Mouse (Mus musculus) frontal cortex, postnatal 36 days (tissue): Measurements from ENCODE around the gene Ssh2.

Experiments
- DNase-seq, 2 experiments: peaks; one replicate each; pipeline ENCODE4 v3.0.0; 2022; ENCODE audit warnings: low spot score in 2 of 2

The Ssh2 gene

DNA sequence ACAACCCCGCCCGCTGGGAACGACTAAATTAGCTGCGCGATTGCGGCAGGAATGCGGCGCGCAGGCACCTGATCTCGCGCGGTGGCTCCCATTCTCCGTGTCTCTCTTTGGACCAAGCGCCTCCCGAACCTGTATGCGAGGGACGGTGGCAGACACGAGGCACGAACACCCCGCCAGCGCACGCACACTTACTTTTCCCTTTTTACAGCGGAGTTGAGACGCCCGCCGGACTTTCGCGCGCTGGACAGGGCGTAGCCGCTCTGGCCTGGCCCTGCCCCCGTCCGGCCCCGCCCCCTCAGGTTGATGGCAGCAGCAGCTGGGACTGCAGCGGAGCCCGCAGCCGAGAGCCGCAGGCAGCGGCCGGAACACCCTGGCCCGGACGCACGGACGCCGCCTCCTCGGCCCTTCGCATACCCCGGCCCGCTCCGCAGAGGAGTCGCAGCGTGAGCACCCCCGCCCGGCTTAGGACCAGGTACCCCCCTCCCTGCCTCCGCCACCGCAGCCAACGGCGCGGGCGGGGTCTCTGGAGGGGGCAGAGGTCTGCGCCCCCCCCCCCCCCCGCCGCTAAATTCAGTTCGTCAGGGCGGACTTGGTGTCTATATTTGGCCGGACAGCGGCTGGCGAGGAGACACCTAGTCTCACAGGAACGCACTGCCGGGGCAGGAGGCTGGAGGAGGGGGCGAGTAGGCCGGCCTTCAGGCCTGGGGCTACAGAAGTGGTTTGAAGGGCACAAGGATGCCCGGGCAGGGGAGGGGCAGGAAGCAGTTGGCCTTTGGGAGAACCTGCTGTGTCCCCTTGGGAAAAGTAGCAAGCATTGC lies 246.4 kb downstream of the Ssh2 start, which contains the start of gene Coro6:
TSS of gene Coro6 (plus strand) at position 129 of the 818 bp plus-strand sequence.
- DNase-seq: peak in 1 of 2 experiments; percentile 51

- DNase-seq: no peak
These were observed 247.0 kb downstream of the Ssh2 start for GRCm38 (mm10) chr11:77463101-77463445.

- DNase-seq: no peak
These were observed 247.7 kb downstream of the Ssh2 start for GRCm38 (mm10) chr11:77463786-77464185.

DNA sequence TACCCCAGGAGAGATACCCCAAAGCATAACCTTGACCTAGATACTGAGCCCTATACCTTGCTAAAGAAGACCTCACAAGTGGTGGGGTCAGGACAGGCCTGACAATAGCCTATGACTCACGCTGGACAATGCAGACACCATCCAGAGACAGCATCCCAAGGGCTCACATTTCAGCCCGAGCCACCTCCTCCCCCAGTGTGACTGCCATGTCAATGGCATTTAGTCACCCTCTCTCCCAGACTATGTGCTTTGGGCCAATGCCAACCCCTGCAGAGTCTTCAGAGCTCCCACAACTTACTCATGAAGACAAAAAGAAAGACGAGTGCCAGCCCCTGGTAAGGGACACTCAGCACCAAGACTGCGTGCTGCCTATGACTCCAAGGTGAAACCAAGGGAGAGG lies 248.6 kb downstream of the Ssh2 start:
- no peak for DNase-seq

DNA sequence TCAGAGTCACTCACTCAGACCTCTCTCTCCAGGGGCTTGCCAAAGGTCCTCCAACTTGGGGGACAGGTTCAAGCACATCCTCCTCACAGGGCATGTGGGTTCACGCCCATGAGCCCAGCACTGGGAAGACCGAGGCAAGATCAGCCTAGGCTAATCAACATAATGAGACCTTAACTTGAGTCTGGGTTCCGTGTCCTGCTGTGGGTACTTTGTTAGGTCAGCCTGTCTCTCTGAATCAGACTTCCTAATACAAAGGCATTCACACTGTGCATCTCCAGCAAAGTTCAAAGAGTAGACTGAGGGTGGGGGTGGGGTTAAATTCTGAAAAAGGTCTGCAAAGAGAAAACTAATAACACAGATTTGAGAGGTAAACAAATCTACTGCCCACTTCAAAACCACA lies 249.0 kb downstream of the Ssh2 start:
- DNase-seq: no peak

DNA sequence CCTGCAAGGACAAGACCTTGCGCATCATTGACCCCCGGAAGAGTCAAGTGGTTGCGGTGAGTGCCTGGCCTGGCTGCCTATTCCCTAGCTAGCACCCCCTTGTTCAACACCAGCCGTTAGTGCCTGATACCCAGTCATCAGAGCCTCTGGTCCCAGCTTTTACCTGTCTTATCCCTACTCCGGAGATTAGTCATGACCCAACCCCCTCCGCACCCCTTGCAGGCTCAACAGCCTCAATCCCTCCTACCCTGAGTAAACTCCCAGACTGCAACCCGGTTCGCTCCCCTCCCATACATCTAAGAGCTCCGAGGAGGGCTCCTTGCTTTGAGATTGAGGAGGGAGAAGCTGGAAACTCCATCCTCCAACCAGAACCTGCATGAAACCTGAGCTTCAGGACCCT lies 250.5 kb downstream of the Ssh2 start:
- no peak for DNase-seq

GRCm38 (mm10) chr11:77467157-77467556 lies 251.1 kb downstream of the Ssh2 start:
- DNase-seq: peak in 1 of 2 experiments; percentile 68

- peak in 1 of 2 experiments; percentile 80 for DNase-seq
These were observed 251.7 kb downstream of the Ssh2 start for GRCm38 (mm10) chr11:77467784-77468183.

DNA sequence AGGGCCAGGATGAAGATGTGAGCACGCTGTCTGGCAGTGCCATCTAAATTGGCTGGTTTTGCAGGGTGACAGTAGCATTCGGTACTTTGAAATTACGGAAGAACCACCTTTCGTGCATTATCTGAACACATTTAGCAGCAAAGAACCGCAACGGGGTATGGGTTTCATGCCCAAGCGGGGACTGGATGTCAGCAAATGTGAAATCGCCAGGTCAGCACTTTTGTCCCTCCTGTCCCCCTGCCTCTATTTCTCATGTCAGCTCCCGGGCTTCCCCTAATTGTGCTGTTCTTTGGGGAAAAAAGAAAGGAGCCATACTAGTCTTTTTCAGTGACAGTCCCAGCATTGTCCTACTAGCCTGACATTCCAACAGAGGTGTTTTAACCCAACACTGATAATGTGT lies 252.3 kb downstream of the Ssh2 start:
- DNase-seq: no peak

DNA sequence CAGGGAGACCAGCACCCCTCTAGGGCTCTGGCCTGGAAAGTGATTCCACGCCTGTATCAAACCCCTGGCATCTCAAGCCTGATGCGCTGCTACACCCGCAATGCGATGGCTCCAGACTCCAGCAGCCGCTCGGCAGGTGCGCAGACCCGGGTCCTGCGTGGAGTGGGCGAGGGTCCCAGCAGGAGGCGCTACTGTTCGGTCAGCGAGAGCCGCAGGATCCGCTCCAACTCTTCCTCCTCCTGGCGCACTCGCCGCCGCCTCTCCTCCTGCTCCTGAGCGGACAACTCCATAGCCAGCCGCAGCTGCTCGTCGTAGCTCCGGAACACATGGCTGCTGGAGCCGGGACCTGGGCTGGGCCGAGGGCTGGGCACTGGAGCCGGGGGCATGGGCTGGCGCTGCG lies 255.3 kb downstream of the Ssh2 start:
- DNase-seq: no peak

- no peak for DNase-seq
These were observed 256.7 kb downstream of the Ssh2 start for GRCm38 (mm10) chr11:77472775-77473174.

- DNase-seq: no peak
These were observed 260.1 kb downstream of the Ssh2 start for GRCm38 (mm10) chr11:77476216-77476615.

DNA sequence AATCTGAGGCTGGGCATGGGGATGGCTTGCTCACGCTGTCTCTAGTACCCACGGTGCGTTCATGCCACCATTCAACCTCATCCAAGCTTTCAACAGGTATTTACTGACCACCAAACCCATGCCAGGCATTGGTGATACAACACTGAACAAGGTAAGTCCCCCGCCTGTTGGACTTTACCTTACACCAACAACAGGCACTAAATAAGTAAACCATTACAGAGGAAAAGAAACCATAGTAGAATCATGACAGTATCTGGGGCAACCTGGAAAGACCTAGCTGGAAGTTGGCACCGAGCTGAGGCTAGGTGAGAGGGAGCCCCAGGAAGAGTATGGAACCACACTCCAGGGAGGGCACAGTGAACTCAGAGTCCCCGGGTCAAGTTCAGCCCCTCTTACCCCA lies 260.8 kb downstream of the Ssh2 start:
- DNase-seq: no peak

DNA sequence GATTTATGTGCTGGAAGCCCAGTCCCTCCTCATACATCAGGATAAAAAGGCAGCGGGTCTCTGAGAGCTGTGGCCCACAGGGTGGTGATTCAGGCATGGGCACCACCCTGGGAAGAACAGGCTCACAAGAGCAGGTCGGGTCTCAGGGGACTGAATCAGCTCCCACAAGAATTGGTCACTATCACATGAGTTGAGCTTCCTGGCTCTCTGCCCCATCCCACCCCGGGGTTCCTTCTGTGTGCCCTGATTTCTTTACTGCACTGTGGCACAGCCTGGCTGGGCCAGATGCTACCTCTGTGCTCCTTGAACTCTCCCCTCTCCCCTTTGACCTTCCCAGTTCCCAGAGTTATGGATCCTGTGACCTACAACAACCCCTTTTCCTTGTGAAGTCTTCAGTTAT lies 267.0 kb downstream of the Ssh2 start:
- DNase-seq: no peak

GRCm38 (mm10) chr11:77483510-77484255 lies 267.6 kb downstream of the Ssh2 start:
- no peak for DNase-seq

GRCm38 (mm10) chr11:77485229-77485628 lies 269.1 kb downstream of the Ssh2 start:
- DNase-seq: no peak

DNA sequence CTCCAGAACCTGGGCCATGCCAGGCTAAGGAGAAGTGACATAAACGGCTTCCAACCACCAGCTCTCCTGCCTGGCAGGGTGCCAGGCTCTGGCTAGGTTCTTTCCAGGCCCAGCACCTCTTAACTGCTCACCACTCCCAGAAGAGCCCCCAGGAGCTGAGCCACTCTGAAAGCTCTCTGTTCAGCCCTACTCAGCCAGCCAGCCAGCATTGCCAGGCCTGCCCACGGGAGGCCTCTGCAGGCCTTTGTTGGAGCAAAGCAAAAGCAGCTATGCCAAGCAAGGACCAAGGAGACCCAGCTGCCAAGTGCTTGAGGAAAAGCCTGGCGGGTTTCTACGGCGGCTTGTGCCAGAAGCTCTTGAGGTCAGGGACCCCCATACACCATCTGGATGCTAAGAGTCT lies 270.7 kb downstream of the Ssh2 start:
- DNase-seq: no peak

DNA sequence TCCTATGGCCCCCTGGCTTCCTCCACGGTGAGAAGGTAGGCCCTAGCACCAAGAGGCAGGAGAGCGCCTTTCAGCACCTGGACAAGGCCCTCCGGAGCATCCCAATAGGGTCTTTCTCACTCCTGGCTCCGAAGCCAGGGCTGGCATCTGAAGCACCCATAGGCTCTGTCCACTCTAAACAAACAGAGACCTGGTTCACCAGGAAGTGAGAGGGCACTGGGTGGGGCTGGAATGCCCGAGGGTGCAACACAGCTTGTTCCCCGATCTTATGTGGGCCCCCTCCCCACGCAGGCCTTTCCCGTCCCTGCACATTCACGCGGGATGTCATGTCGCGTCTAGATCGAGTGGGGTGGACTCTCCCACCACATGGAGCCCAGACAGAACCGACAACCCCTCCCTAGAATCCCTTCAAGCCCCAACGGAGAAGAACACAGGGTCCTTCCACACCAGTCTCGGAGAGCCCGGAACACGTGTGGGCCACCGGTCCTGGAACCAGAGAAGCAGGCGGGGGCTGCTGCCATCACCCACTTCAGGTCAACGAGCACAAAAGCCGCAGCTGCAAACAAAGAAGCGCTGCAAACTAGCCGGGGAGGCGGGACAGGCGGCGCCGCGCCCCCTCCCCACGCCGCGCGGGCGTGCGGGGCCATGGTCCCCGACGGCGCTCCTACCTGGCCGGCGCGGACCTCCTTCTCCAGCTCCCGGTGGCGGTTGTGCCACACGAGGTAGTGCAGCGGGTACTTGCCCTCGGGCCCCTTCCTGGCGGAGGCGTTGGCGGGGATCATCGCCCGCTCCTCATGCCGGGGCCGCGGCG lies 272.9 kb downstream of the Ssh2 start:
- no peak for DNase-seq

DNA sequence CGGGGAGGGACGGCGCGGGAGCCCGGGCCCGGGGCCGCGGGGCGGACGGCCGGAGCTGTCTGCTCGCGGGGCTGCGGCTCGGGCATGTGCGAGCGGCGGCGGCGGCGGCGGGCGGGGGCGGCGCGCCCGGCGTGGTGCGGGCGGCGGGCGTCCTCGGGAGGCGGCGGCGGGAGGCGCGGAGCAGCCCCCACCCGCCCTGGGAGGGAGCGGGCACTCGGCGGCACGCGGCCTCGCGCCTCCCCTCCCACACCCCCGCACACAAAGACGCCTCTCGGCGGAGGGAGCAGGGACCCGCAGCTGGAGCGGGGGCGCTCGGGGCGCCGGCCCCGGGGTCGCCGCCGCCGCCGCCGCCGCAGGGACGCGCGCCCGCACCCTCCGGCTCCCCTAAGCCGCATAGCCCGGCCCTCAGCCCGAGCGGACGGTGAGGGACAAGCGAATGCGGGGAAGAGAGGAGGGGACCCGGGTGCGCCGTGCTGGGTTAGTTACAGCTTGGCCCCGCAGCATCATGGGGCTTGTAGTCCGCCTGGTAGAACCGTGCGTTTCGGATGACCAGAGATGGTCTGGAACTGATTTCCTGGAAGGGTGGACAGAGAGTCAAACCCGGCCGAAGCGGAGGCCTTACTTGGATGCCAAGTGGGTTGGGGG lies 273.6 kb downstream of the Ssh2 start, which contains the start of gene Ankrd13b:
TSS of gene Ankrd13b (minus strand) at position 88 of the 645 bp plus-strand sequence.
- peak; percentile 82 to 85 for DNase-seq

DNA sequence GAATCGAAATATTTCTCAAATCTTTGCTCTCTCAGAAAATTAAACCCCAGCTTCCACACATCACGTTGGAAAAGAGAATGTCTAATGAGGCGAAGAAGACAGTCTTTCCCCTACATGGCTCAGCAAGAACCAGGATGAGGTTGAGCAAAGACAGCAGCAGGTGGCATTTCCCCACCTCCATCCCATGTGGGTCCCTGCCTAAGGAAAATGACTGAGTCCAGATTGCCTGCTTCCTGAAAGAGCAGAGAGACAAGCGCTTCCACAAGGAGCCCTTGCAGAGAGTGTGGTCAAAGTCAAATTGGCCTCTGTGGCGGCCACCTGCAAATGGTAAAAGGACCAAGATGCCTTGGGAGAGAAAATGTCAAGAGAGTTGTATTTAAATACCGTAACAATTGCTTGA lies 274.4 kb downstream of the Ssh2 start:
- no peak for DNase-seq

GRCm38 (mm10) chr11:77491123-77491501 lies 275.0 kb downstream of the Ssh2 start:
- peak; percentile 91 to 92 for DNase-seq
